Mouse (Mus musculus) adrenal gland, postnatal 14 days (tissue): ENCODE measurements around the gene Lat. TPM values are rescaled to one million over a fixed set of nuclear protein-coding genes. Genes with fewer than 3 reads are reported as not detected.
A peak's percentile ranks its signal among the peaks of the same experiment; 100 is the strongest.
"Not testable (repeated sequence)": the region's sequence is repeated elsewhere in the genome, so short reads cannot be mapped to it uniquely, and the experiment has no call there.

Experiments
- DNase-seq: peaks from one replicate; pipeline ENCODE4 v3.0.0; 2021; ENCODE audit warnings: mixed read lengths
- long read RNA-seq, 2 experiments: library from polyadenylated mRNA; stranded (forward); transcript quantifications; one replicate each; pipeline ENCODE4 v2.0.0; 2021
- total RNA-seq: library from RNA; stranded (reverse); gene quantifications from 2 replicates; pipeline ENCODE4 v1.2.3, GENCODE M21; 2021

Gene Lat
- total RNA-seq: 1.1 and 14.1 TPM in 2 replicates
- long read RNA-seq, experiment 1, transcript Lat-201 (12 exons, 1,235 nt): major isoform, 7 of 20 reads
- long read RNA-seq, experiment 1, partial matches to known transcripts: 1 of 20 reads
- long read RNA-seq, experiment 1, other reads (novel, unspliced or antisense): 12 of 20 reads
- long read RNA-seq, experiment 2, partial matches to known transcripts: 0 of 2 reads
- long read RNA-seq, experiment 2, other reads (novel, unspliced or antisense): 0 of 2 reads

GRCm38 (mm10) chr7:126369393-126369792, at the start of gene Lat:
Lat (minus strand) TSS chr7:126369570.
- peak; percentile 33 for DNase-seq

DNA sequence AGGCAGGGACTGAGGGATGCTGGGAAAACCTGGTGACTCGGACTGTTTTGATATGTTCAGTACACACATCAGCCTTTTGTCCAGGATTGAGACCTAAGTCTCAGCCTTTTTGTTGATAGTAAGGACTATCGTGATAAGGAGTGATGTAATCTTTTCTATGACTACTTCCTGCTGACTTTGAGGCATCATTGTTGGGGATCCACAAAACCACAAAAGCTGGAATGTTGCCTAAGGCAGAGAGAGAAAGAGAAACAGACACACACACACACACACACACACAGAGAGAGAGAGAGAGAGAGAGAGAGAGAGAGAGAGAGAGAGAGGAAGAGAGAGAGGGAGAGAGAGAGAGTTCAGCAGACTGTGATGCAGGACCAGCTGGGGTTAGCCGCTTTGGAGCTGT, 49.1 kb upstream of the Lat start:
- no peak for DNase-seq

- DNase-seq: peak; percentile 38
These were observed 48.2 kb upstream of the Lat start for GRCm38 (mm10) chr7:126417606-126418005.

- no peak for DNase-seq
These were observed 47.7 kb upstream of the Lat start for GRCm38 (mm10) chr7:126417045-126417444.

DNA sequence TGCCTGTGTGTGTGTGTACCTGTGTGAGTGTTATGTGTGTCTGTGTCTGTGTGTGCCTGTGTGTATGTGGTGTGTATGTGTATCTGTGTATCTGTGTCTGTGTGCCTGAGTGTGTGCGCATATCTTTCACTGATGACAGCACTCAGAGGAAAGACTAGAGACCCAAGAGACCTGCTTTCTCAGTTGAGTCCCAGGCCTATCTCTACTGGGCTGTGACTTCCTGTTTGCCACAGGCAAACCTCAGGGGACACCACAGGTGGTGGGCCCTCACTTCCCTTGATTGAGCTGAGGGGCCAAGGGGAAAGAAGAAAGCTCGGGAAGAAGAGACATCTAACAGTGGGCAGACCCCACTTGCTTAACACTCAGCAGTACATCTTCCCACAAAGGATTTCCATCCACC, 47.2 kb upstream of the Lat start:
- no peak for DNase-seq

DNA sequence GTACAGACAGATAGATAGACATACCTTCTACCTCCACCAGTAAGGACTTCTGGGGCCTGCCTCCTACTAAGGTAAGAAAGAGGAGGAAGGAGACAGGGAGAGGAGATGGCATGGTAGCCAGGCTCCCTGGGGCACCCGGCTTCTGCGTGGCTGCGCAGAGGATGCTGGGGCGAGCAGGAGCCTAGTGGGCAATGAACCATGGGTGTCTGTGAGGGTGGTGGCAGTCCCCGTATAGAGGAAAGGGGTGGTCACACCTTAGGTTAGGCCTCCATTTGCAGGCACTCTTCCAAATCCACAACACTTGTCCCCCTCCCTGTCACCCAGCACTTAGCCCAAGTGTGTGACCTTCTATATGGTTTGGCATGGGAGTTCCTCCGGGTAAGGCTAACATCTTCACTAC, 45.4 kb upstream of the Lat start, which contains the start of gene Cd19:
Cd19 (minus strand) TSS at position 165 of the 400 bp plus-strand sequence.
- no peak for DNase-seq

DNA sequence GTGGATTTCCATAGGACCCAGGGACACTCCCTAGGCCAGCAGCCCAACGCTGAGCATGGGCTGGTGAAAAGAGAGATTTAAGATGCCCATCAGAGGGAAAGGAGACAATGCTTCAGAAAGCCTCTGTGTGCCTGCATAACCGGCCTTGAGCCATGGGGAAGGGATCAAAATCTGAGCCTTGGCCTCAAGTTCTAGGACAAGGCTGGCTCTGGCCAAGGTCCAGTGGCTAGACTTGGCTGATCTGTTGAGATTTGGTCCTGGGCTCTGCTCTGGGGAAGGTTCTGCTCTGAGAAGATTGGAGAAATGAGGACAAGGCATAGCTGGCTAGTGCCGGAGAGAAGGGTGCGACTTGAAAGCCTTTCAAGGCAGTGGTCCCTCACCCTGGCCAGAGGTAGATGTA, 41.7 kb upstream of the Lat start:
- DNase-seq: no peak

DNA sequence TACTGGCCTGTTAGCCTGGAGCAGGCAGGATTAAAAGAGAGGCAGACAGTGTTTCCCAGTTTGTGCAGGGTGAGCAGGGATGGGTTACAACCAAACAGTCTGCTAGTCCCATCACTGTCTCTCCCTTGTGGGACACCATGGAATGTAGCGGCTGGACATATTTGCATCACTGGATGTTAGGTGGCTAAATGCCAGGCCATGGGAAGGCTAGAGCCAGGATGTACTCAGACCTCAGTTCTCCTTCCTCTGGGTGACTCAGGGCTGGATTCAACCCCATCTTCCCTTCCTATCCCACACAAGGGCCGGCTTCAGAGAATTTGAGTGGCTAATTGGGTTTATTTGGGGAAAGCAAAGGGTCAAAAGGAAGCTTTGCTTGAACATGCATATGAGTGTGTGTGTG, 39.3 kb upstream of the Lat start:
- DNase-seq: no peak

DNA sequence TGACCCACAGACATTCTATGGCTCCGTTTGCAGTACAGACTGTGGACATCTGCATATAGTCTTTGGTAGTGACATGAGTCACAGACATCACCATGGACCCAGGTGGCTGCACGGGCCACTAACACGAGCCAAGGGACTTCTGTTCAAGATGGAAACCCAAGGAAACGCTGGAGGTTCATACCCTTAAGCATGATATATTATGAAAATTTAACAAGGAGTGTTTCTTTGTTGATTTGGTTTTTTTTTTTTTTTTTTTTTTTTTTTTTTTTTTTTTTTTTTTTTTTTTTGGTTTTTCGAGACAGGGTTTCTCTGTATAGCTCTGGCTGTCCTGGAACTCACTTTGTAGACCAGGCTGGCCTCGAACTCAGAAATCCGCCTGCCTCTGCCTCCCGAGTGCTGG, 33.1 kb upstream of the Lat start:
- not testable (repeated sequence) for DNase-seq

DNA sequence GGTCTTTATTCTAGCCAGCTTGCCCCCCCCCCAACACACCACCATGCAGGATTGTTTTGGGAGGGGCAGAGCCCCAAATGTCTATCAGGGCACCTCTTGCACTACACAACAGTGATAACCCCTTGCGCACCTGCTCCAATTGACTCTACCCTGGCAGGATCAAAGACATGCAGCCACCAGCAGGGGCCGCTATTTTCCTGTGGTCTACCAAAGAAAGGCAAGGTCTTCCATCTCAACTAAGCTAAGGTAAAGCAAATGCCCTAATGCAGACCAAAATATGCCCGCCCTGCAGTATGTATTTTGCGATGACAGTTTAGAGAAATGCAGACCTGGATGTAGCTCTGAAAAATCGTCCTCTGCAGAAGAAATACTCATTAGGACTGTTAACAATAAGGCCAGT, 30.2 kb upstream of the Lat start:
- peak; percentile 93 for DNase-seq

DNA sequence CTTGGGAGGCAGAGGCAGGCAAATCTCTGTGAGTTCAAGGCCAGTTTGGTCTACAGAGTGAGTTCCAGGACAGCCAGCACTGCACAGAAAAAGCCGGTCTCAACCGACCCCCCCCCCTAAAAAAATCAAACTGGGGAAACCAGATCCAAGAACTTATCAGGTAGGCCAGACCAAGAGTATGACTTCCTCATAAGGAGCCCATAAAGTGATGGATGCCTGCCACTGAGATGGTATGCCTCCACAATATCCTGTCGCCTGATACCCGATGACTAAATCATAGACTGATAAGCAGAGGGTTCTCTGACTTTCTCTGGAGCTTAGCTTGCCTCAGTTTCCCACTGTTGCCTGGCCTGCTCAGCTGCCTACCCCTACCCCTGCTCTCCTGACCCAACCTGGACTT, 28.5 kb upstream of the Lat start:
- DNase-seq: no peak

- no peak for DNase-seq
These were observed 27.9 kb upstream of the Lat start for GRCm38 (mm10) chr7:126397221-126397620.

DNA sequence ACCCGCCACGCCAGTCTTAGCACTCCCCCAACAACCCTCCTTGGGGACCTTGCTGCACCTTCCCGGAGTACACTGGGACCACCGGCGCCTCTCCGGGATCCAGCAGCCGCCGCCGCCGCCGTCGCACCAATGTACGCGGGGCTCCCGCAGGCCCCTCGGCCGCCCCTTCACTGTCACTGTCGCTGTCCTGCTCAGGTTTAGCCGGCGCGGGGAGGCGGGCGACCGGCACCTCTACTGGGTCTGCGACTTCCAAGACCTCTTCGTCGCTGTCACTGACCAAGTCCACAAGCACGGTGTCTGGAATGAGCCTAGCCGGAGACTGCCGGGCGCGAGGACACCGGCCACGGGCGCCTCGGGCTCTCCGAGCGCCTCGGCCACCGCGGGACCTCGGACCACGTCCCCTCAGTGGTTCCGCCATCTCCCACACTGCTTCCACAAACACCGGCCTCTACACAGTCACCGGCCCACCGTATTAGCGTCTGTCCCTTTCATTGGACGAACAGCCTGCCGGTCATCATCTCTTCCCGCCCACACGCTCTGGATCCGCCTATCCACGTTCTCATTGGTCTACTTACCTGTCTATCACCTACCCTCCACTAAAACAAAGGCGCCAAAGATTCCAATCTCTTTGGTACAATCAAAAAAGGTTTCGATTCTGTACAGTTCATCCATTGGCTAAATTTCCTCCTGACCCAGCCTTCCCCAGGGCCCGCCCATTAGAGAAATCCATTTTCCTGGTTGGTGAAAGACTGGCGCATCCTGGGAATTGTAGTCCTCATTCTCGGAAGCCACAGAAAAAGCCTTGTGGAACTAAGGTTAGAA, 27.1 kb upstream of the Lat start, which contains the start of gene Nfatc2ip:
Nfatc2ip (minus strand) TSS at position 440 of the 822 bp plus-strand sequence.
- peak; percentile 94 for DNase-seq

GRCm38 (mm10) chr7:126392086-126392884, 22.9 kb upstream of the Lat start:
- not testable (repeated sequence) for DNase-seq

DNA sequence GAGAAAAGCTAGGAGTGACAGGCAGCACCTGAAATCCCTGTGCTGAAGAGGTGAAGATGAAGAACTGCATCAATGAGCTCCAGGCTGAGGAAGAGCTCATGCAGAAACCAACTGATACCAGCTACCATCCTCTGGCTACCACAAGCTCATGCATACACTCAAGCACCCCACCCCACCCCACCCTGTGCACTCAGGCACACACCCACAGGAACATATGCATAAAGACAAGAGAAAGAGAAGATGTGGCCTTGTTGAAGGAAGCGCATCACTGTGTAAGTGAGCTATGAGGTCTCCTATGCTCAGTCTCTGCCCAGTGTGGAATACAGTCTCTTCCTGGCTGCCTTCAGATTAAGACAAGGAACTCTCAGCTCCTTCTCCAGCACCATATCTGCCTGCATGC, 18.8 kb upstream of the Lat start:
- no peak for DNase-seq

DNA sequence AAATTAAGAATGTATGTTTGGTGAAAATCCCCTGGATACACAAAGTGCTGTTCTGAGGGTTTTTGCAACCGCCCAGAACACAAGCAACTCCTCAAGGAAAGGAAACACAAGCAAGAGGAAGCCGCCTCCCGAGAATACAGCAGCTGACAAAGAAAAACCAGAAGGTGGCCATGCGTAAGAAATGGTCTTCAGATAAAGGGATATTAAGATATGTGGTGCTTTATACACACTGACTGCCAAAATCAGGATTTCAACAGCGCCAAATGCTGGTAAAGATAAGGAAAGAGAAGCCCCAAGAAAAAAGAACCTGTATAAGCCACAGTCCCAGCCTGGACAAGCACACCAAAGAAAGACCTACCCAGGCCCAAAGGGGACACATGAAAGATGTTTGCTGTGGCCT, 14.2 kb upstream of the Lat start:
- DNase-seq: no peak

DNA sequence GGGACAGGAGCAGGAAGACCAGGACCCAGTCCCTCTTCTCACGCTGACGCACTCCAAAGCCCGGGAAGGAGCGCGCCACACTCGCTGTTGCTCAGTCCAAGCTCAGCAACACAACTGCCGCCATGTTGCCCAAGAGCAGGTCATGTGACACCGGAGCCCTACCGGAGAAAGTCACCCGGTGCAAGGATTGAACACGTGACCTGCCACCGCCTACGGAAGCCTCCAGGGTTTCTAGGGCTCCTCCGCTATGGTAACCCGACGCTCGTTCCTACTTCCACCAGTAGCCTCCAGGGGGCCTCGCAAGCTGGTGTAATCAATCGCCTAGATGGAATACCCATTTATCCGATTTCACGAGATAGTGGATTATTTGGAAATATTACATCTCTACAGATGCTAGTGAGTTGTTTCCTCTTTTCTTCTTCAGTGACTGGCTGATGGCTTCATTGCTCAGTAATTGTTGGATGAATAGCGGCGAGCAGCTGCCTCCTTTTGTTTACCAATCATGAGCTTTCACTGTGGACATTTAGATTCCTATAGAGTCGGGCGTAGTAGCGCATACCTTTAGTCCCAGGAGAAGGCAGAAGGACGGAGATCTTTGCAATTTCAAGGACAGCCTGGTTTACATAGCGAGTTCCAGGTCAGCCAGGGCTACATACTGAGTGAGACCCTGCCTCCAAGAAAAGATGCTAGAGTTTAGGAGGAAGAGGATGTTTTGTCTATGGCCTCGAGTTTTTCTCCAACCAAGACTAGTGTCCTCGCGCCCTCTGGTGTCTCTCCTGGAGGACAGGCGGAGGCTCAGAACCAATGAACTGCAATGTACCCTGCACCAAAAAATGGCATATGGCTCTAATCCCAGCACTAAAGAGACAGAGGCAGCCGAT, 8.1 kb upstream of the Lat start, which contains the start of gene Spns1:
Spns1 (minus strand) TSS at position 173 of the 881 bp plus-strand sequence.
- peak; percentile 97 for DNase-seq

DNA sequence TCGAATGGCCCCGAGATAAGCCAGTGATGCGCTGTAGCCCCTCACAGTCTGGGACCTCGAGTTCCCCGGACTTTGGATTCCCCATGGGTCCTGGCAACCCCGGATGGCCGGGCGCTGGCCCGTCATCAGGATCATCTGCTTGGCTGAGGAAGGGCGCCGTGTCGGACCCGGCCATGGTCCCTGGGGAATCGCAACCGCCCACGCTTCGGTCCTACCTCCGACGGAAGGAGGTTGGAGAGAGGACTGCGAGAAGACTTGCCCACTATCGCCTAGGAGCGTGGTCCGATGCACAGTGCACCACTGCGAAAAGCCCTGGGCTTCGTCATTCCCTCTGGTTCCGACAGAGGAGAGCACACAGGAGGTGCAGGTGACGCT, 7.5 kb upstream of the Lat start:
- peak; percentile 35 for DNase-seq

- DNase-seq: no peak
These were observed 5.6 kb upstream of the Lat start for GRCm38 (mm10) chr7:126375012-126375411.

DNA sequence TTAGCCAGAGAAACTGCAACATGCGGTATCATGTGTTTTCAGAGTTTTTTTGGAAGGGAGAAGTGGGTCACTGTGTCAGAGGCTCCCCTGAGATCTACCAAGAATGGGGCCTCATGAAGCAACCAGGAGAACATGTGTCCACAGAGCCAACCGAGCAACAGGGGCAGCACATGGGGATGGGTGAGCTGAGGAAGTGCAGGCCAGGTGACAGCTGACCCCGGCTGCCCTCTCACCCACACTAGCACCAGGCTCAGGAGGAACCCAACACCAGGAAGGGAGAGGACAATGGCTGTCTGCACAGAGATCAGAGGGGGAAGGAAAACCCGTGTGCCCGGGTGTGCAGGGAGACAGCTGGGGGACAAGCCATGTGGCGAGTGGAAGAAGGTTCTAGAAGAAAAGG, 5.2 kb upstream of the Lat start:
- no peak for DNase-seq

- no peak for DNase-seq
These were observed 3.6 kb upstream of the Lat start for GRCm38 (mm10) chr7:126373007-126373406.

DNA sequence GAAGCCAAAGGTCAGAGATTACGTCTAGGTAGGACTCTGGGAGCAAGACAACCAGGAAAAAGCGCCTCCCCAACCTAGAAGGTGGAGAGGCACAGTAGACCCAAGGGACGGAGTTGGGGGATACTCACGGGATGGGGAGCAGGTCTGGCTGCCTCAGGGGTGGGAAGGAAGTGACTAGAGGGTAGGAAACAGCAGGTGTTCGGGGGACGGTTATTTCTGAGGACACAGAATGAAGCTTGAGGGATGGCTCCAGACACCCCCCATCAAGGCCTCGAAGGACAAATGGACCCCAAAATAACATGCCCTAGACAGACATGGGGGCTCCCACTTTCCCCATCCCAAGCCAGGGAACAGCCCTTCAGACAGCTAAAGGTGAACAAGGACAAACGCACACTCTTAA, 1.0 kb downstream of the Lat start:
- no peak for DNase-seq
